Mouse (Mus musculus) thymus, adult 2 months (tissue): ENCODE results near the gene Prps1.

ENCODE experiments used
- CTCF ChIP-seq: fragments of 200-500 bp; IDR thresholded peaks from 2 replicates; pipeline ENCODE4 v1.5.1; 2012; ENCODE audit warnings: mild to moderate bottlenecking, control low read depth, low read length, moderate library complexity, borderline replicate concordance; ENCODE audit not compliant: control insufficient read depth, poor library complexity, insufficient read depth; ENCODE audit errors: extremely low read depth
- POLR2A ChIP-seq: fragments of 200-500 bp; IDR thresholded peaks from 2 replicates; pipeline ENCODE4 v1.6.1; 2012; ENCODE audit warnings: mild to moderate bottlenecking, low read length, control low read depth, moderate library complexity; ENCODE audit not compliant: control insufficient read depth, poor library complexity, insufficient read depth; ENCODE audit errors: extremely low read depth

GRCm38 (mm10) chrX:140431981-140432380 lies 24.4 kb upstream of the Prps1 start:
- TF ChIP-seq POLR2A (no peak), CTCF (no peak)
